Mouse (Mus musculus) heart, postnatal 0 days (tissue): ENCODE measurements at regions not wholly inside any gene's neighbourhood (a gene's known extent, or its start where the extent isn't known, plus 50 kb on each side); places are given as distances from the start of the nearest gene placed in this dataset.

Experiments used
- ATAC-seq: fragments of 200-750 bp; cut with Nextera tagmentation; 2 replicates; pipeline ENCODE4 v1.8.0; 2017; ENCODE audit warnings: low read depth, moderate number of reproducible peaks, moderate library complexity; ENCODE audit not compliant: insufficient read depth
- DNase-seq: peaks from one replicate; pipeline ENCODE4 v3.0.0-alpha.2; 2016; ENCODE audit warnings: low spot score
- H3K27ac ChIP-seq: fragments of 300-500 bp; sonication (generic); 2 replicates; pipeline ENCODE4 v1.5.1; 2014; ENCODE audit warnings: low read depth, mild to moderate bottlenecking
- H3K27me3 ChIP-seq: fragments of 300-500 bp; sonication (generic); 2 replicates; pipeline ENCODE4 v1.6.1; 2014; ENCODE audit warnings: low read length, mixed read lengths; ENCODE audit not compliant: control insufficient read depth, insufficient read depth
- H3K36me3 ChIP-seq: fragments of 300-500 bp; sonication (generic); replicated peaks from 2 replicates; pipeline ENCODE4 v1.6.1; 2014; ENCODE audit warnings: low read length, mixed read lengths; ENCODE audit not compliant: control insufficient read depth, insufficient read depth
- H3K4me1 ChIP-seq: fragments of 300-500 bp; sonication (generic); 2 replicates; pipeline ENCODE4 v1.6.1; 2014; ENCODE audit warnings: antibody characterized with exemption; ENCODE audit not compliant: control insufficient read depth, insufficient read depth
- H3K4me2 ChIP-seq: fragments of 300-500 bp; sonication (generic); 2 replicates; pipeline ENCODE4 v1.6.1; 2014; ENCODE audit warnings: low read depth, mild to moderate bottlenecking, low read length, moderate library complexity
- H3K4me3 ChIP-seq: fragments of 300-500 bp; sonication (generic); 2 replicates; pipeline ENCODE4 v1.5.1; 2014; ENCODE audit warnings: low read depth, low read length
- H3K9ac ChIP-seq: fragments of 300-500 bp; sonication (generic); replicated peaks from 2 replicates; pipeline ENCODE4 v1.6.1; 2014; ENCODE audit warnings: low read depth, low read length, mixed read lengths
- H3K9me3 ChIP-seq: fragments of 300-500 bp; sonication (generic); replicated peaks from 2 replicates; pipeline ENCODE4 v1.6.1; 2016; ENCODE audit warnings: low read length; ENCODE audit not compliant: control insufficient read depth
- CTCF ChIP-seq: IDR thresholded peaks from 2 replicates; pipeline ENCODE4 v1.5.1; 2016; ENCODE audit warnings: antibody characterized with exemption, control low read depth, low read depth
- EP300 ChIP-seq: IDR thresholded peaks from 2 replicates; pipeline ENCODE4 v1.6.1; 2016; ENCODE audit warnings: antibody characterized with exemption, low read depth
- WGBS: fragments of 180-500 bp; shearing (Covaris S2); extraction: QIAGEN DNeasy Blood & Tissue Kit; methylation state at CpG from one replicate; pipeline ENCODE4 v1.1.7; 2014; 5-methylcytosine and 5-hydroxymethylcytosine counted together

- Histone ChIP-seq H3K9me3 (no peaks in the 10 kb centered on the region), H3K9ac (no peak overlapping the region), H3K4me2 (no peak overlapping the region), H3K36me3 (no peaks in the 10 kb centered on the region), H3K27me3 (no peaks in the 10 kb centered on the region), H3K27ac (no peak overlapping the region), H3K4me3 (no peak overlapping the region), H3K4me1 (no peaks in the 10 kb centered on the region)
- TF ChIP-seq EP300 (no peak), CTCF (no peak)
- 81% methylated on average over 1 of the region's 1 CpGs for WGBS
- no peak for DNase-seq
- no peak for ATAC-seq
Observed at GRCm38 (mm10) chr15:43615727-43616126, 3481.6 kb downstream of the 9330182O14Rik start.

- DNase-seq (no peak), ATAC-seq (no peak)
- Histone ChIP-seq H3K9ac (no peak overlapping the region), H3K36me3 (no peaks in the 10 kb centered on the region), H3K27me3 (no peaks in the 10 kb centered on the region), H3K4me1 (no peaks in the 10 kb centered on the region), H3K4me3 (no peak overlapping the region), H3K4me2 (no peak overlapping the region), H3K9me3 (no peaks in the 10 kb centered on the region), H3K27ac (no peak overlapping the region)
- WGBS = 47% methylated on average over 2 of the region's 2 CpGs
- no peak for TF ChIP-seq EP300
- no peak for TF ChIP-seq CTCF
Observed at GRCm38 (mm10) chr15:43624431-43624965, 3490.3 kb downstream of the 9330182O14Rik start.

- H3K27ac ChIP-seq = no peak overlapping the region
- no peaks in the 10 kb centered on the region for H3K9me3 ChIP-seq
- H3K9ac ChIP-seq = no peak overlapping the region
- H3K4me1 ChIP-seq = no peaks in the 10 kb centered on the region
- WGBS = 65% methylated on average over 4 of the region's 4 CpGs
- DNase-seq (no peak), ATAC-seq (no peak)
- TF ChIP-seq EP300 (no peak), CTCF (no peak)
- no peak overlapping the region for H3K4me2 ChIP-seq
- H3K27me3 ChIP-seq = no peaks in the 10 kb centered on the region
- H3K36me3 ChIP-seq = no peaks in the 10 kb centered on the region
- no peak overlapping the region for H3K4me3 ChIP-seq
Observed at GRCm38 (mm10) chr15:43625021-43625510, 3490.9 kb downstream of the 9330182O14Rik start.

- 69% methylated on average over 2 of the region's 2 CpGs for WGBS
- Histone ChIP-seq H3K4me3 (no peak overlapping the region), H3K4me2 (no peak overlapping the region), H3K27me3 (no peaks in the 10 kb centered on the region), H3K27ac (no peak overlapping the region), H3K9me3 (no peaks in the 10 kb centered on the region), H3K9ac (no peak overlapping the region), H3K4me1 (no peaks in the 10 kb centered on the region), H3K36me3 (no peaks in the 10 kb centered on the region)
- DNase-seq (no peak), ATAC-seq (no peak)
- TF ChIP-seq CTCF = no peak
- no peak for TF ChIP-seq EP300
Observed at GRCm38 (mm10) chr15:43650818-43651500, 3516.8 kb downstream of the 9330182O14Rik start.

GRCm38 (mm10) chr15:43663648-43664047 is 3529.5 kb downstream of the 9330182O14Rik start:
- Histone ChIP-seq H3K36me3 (no peaks in the 10 kb centered on the region), H3K9me3 (no peaks in the 10 kb centered on the region), H3K4me1 (no peaks in the 10 kb centered on the region), H3K27me3 (no peaks in the 10 kb centered on the region), H3K27ac (no peak overlapping the region), H3K4me3 (no peak overlapping the region), H3K4me2 (no peak overlapping the region), H3K9ac (no peak overlapping the region)
- TF ChIP-seq CTCF = no peak
- no peak for TF ChIP-seq EP300
- no peak for ATAC-seq
- 55% methylated on average over 1 of the region's 1 CpGs for WGBS
- DNase-seq = no peak

- no peaks in the 10 kb centered on the region for H3K36me3 ChIP-seq
- no peak overlapping the region for H3K27ac ChIP-seq
- H3K4me3 ChIP-seq = no peak overlapping the region
- DNase-seq (no peak), ATAC-seq (no peak)
- no peak overlapping the region for H3K9ac ChIP-seq
- H3K9me3 ChIP-seq = no peaks in the 10 kb centered on the region
- no peak for TF ChIP-seq CTCF
- no peak for TF ChIP-seq EP300
- WGBS = 38% methylated on average over 1 of the region's 1 CpGs
- no peaks in the 10 kb centered on the region for H3K27me3 ChIP-seq
- H3K4me2 ChIP-seq = no peak overlapping the region
- no peaks in the 10 kb centered on the region for H3K4me1 ChIP-seq
Observed at GRCm38 (mm10) chr15:43678844-43679243, 3544.7 kb downstream of the 9330182O14Rik start.
